Mouse (Mus musculus) heart, embryonic 11.5 days (tissue): ENCODE measurements around the gene Crtam. TPM values are rescaled to one million over a fixed set of nuclear protein-coding genes. Genes with fewer than 3 reads are reported as not detected.

Source experiments
- ATAC-seq: fragments of 200-750 bp; cut with Nextera tagmentation; replicated peaks from 2 replicates; pipeline ENCODE4 v1.8.0; 2017; ENCODE audit warnings: moderate library complexity; ENCODE audit not compliant: insufficient number of reproducible peaks, low FRiP score, low TSS enrichment
- H3K27ac ChIP-seq: fragments of 300-500 bp; sonication (generic); 2 replicates; pipeline ENCODE4 v1.5.1; 2014; ENCODE audit warnings: mild to moderate bottlenecking, low read depth, low read length
- H3K27me3 ChIP-seq: fragments of 300-500 bp; sonication (generic); 2 replicates; pipeline ENCODE4 v1.6.1; 2014; ENCODE audit warnings: mild to moderate bottlenecking, low read length, mixed read lengths; ENCODE audit not compliant: control insufficient read depth, insufficient read depth
- H3K36me3 ChIP-seq: fragments of 300-500 bp; sonication (generic); 2 replicates; pipeline ENCODE4 v1.6.1; 2014; ENCODE audit warnings: mild to moderate bottlenecking, low read length, moderate library complexity, mixed read lengths; ENCODE audit not compliant: control insufficient read depth, insufficient read depth
- H3K4me1 ChIP-seq: fragments of 300-500 bp; sonication (generic); 2 replicates; pipeline ENCODE4 v1.6.1; 2014; ENCODE audit warnings: low read length; ENCODE audit not compliant: control insufficient read depth, insufficient read depth
- H3K4me2 ChIP-seq: fragments of 300-500 bp; sonication (generic); 2 replicates; pipeline ENCODE4 v1.6.1; 2014; ENCODE audit warnings: mild to moderate bottlenecking, moderate library complexity
- H3K4me3 ChIP-seq: fragments of 300-500 bp; sonication (generic); 2 replicates; pipeline ENCODE4 v1.5.1; 2014; ENCODE audit warnings: low read depth, low read length
- H3K9ac ChIP-seq: fragments of 300-500 bp; sonication (generic); 2 replicates; pipeline ENCODE4 v1.6.1; 2014; ENCODE audit warnings: mild to moderate bottlenecking, low read depth, low read length, moderate library complexity
- H3K9me3 ChIP-seq: fragments of 300-500 bp; sonication (generic); replicated peaks from 2 replicates; pipeline ENCODE4 v1.6.1; 2016; ENCODE audit warnings: low read length; ENCODE audit not compliant: control insufficient read depth
- WGBS: fragments of 180-500 bp; shearing (Covaris S2); extraction: QIAGEN DNeasy Blood & Tissue Kit; methylation state at CpG from one replicate; pipeline ENCODE4 v1.1.7; 2014; ENCODE audit not compliant: insufficient replicate concordance; 5-methylcytosine and 5-hydroxymethylcytosine counted together
- polyA plus RNA-seq: library from polyadenylated mRNA; unstranded; fragments of >200 nt; fragmentation: Nextera tagmentation; extraction: Ambion mirVana; gene quantifications from 2 replicates; pipeline ENCODE4 v1.2.1, GENCODE M21; 2014

The Crtam gene
- polyA plus RNA-seq, 1 experiment from 2014 or later: 0.13 TPM

GRCm38 (mm10) chr9:41047654-41048053, 43.2 kb upstream of the Crtam start:
- H3K9ac ChIP-seq: no peak overlapping the region
- no peaks in the 10 kb centered on the region for H3K9me3 ChIP-seq
- WGBS: 82% methylated on average over 2 of the region's 2 CpGs
- H3K27me3 ChIP-seq: no peaks in the 10 kb centered on the region
- no peaks in the 10 kb centered on the region; the same call in 1 of the 2 replicates for H3K36me3 ChIP-seq
- no peak for ATAC-seq
- H3K4me1 ChIP-seq: peaks cover 24% of the 10 kb centered on the region
- no peak overlapping the region for H3K27ac ChIP-seq
- no peak overlapping the region for H3K4me3 ChIP-seq
- H3K4me2 ChIP-seq: no peak overlapping the region

GRCm38 (mm10) chr9:41044626-41045025, 40.2 kb upstream of the Crtam start:
- WGBS: 11% methylated on average over 3 of the region's 3 CpGs
- Histone ChIP-seq H3K4me2 (no peak overlapping the region), H3K9ac (no peak overlapping the region), H3K4me3 (no peak overlapping the region), H3K9me3 (no peaks in the 10 kb centered on the region), H3K4me1 (peaks cover 19% of the 10 kb centered on the region; the same call in 1 of the 2 replicates), H3K27me3 (no peaks in the 10 kb centered on the region), H3K36me3 (no peaks in the 10 kb centered on the region; the same call in 1 of the 2 replicates), H3K27ac (no peak overlapping the region)
- ATAC-seq: no peak

GRCm38 (mm10) chr9:41043641-41044040, 39.2 kb upstream of the Crtam start:
- no peak for ATAC-seq
- H3K4me3 ChIP-seq: no peak overlapping the region
- no peak overlapping the region for H3K9ac ChIP-seq
- no peaks in the 10 kb centered on the region for H3K27me3 ChIP-seq
- H3K36me3 ChIP-seq: no peaks in the 10 kb centered on the region; the same call in 1 of the 2 replicates
- H3K27ac ChIP-seq: no peak overlapping the region
- H3K4me1 ChIP-seq: peaks cover 14% of the 10 kb centered on the region; the same call in 1 of the 2 replicates
- no peak overlapping the region for H3K4me2 ChIP-seq
- no peaks in the 10 kb centered on the region for H3K9me3 ChIP-seq
- 72% methylated on average over 5 of the region's 5 CpGs for WGBS

- no peak overlapping the region for H3K27ac ChIP-seq
- no peaks in the 10 kb centered on the region for H3K36me3 ChIP-seq
- no peaks in the 10 kb centered on the region for H3K9me3 ChIP-seq
- no peaks in the 10 kb centered on the region for H3K27me3 ChIP-seq
- WGBS: 65% methylated on average over 3 of the region's 3 CpGs
- no peak for ATAC-seq
- H3K4me3 ChIP-seq: no peak overlapping the region
- peaks cover 12% of the 10 kb centered on the region; the same call in 1 of the 2 replicates for H3K4me1 ChIP-seq
- no peak overlapping the region for H3K4me2 ChIP-seq
- H3K9ac ChIP-seq: no peak overlapping the region
Measured at GRCm38 (mm10) chr9:41041404-41041803, 37.0 kb upstream of the Crtam start.

GRCm38 (mm10) chr9:41038150-41038664, 33.8 kb upstream of the Crtam start:
- Histone ChIP-seq H3K27me3 (no peaks in the 10 kb centered on the region), H3K4me3 (no peak overlapping the region), H3K4me1 (peaks cover 12% of the 10 kb centered on the region; the same call in 1 of the 2 replicates), H3K9me3 (no peaks in the 10 kb centered on the region), H3K9ac (no peak overlapping the region), H3K27ac (no peak overlapping the region), H3K4me2 (no peak overlapping the region), H3K36me3 (peaks cover 3% of the 10 kb centered on the region; the same call in 1 of the 2 replicates)
- ATAC-seq: no peak
- WGBS: 75% methylated on average over 9 of the region's 9 CpGs

GRCm38 (mm10) chr9:41031590-41032489, 27.4 kb upstream of the Crtam start:
- no peaks in the 10 kb centered on the region for H3K9me3 ChIP-seq
- ATAC-seq: no peak
- WGBS: 49% methylated on average over 18 of the region's 18 CpGs
- peaks cover 3% of the 10 kb centered on the region; the same call in 1 of the 2 replicates for H3K36me3 ChIP-seq
- H3K27me3 ChIP-seq: no peaks in the 10 kb centered on the region
- H3K4me3 ChIP-seq: no peak overlapping the region
- H3K9ac ChIP-seq: no peak overlapping the region
- H3K4me1 ChIP-seq: no peaks in the 10 kb centered on the region; the same call in none of the 2 replicates
- H3K27ac ChIP-seq: no peak overlapping the region
- no peak overlapping the region for H3K4me2 ChIP-seq

GRCm38 (mm10) chr9:41029827-41030226, 25.4 kb upstream of the Crtam start:
- no peak overlapping the region for H3K4me3 ChIP-seq
- no peak overlapping the region for H3K9ac ChIP-seq
- no peak overlapping the region for H3K27ac ChIP-seq
- H3K9me3 ChIP-seq: no peaks in the 10 kb centered on the region
- H3K27me3 ChIP-seq: no peaks in the 10 kb centered on the region
- H3K4me1 ChIP-seq: no peaks in the 10 kb centered on the region; the same call in none of the 2 replicates
- H3K36me3 ChIP-seq: no peaks in the 10 kb centered on the region
- H3K4me2 ChIP-seq: no peak overlapping the region
- ATAC-seq: no peak
- 81% methylated on average over 6 of the region's 6 CpGs for WGBS

GRCm38 (mm10) chr9:41028470-41028869, 24.0 kb upstream of the Crtam start:
- 47% methylated on average over 5 of the region's 5 CpGs for whole genome bisulfite sequencing
- Histone ChIP-seq H3K4me3 (no peak overlapping the region), H3K4me2 (no peak overlapping the region), H3K9me3 (no peaks in the 10 kb centered on the region), H3K27me3 (no peaks in the 10 kb centered on the region), H3K27ac (no peak overlapping the region), H3K36me3 (no peaks in the 10 kb centered on the region), H3K9ac (no peak overlapping the region), H3K4me1 (no peaks in the 10 kb centered on the region; the same call in none of the 2 replicates)
- no peak for ATAC-seq
